Mouse (Mus musculus) erythroblast, embryonic 14.5 days (primary cell): ENCODE results near the gene Tmtc4.

Experiments
- GATA1 ChIP-seq: IDR thresholded peaks from 2 replicates; pipeline ENCODE4 v1.6.1; 2012; ENCODE audit warnings: low read length, inconsistent platforms, mixed read lengths
- TAL1 ChIP-seq: IDR thresholded peaks from 3 replicates; pipeline ENCODE4 v1.6.1; 2012; ENCODE audit warnings: low read length, inconsistent platforms, mixed read lengths

GRCm38 (mm10) chr14:122876723-122877122, 107.1 kb downstream of the Tmtc4 start:
- TF ChIP-seq GATA1: no peak
- TF ChIP-seq TAL1: no peak
